Mouse (Mus musculus) heart, embryonic 15.5 days (tissue): ENCODE results near the gene Tmem45b. TPM values are rescaled to one million over a fixed set of nuclear protein-coding genes. Genes with fewer than 3 reads are reported as not detected.
"Not testable (repeated sequence)": the region's sequence is repeated elsewhere in the genome, so short reads cannot be mapped to it uniquely, and the experiment has no call there.

Experiments used
- ATAC-seq: fragments of 200-750 bp; cut with Nextera tagmentation; replicated peaks from 2 replicates; pipeline ENCODE4 v1.8.0; 2017; ENCODE audit warnings: low read depth, moderate TSS enrichment; ENCODE audit not compliant: insufficient number of reproducible peaks, insufficient read depth, low FRiP score
- H3K27ac ChIP-seq: fragments of 300-500 bp; sonication (generic); 2 replicates; pipeline ENCODE4 v1.5.1; 2015; ENCODE audit warnings: mild to moderate bottlenecking, inconsistent platforms
- H3K27me3 ChIP-seq: fragments of 300-500 bp; sonication (generic); 2 replicates; pipeline ENCODE4 v1.6.1; 2015; ENCODE audit warnings: inconsistent platforms
- H3K36me3 ChIP-seq: fragments of 300-500 bp; sonication (generic); 2 replicates; pipeline ENCODE4 v1.6.1; 2015; ENCODE audit warnings: mild to moderate bottlenecking, inconsistent platforms
- H3K4me1 ChIP-seq: fragments of 300-500 bp; sonication (generic); replicated peaks from 2 replicates; pipeline ENCODE4 v1.6.1; 2015; ENCODE audit warnings: inconsistent platforms
- H3K4me2 ChIP-seq: fragments of 300-500 bp; sonication (generic); 2 replicates; pipeline ENCODE4 v1.6.1; 2015; ENCODE audit warnings: inconsistent platforms, mild to moderate bottlenecking, moderate library complexity
- H3K4me3 ChIP-seq: fragments of 300-500 bp; sonication (generic); 2 replicates; pipeline ENCODE4 v1.5.1; 2015; ENCODE audit warnings: mild to moderate bottlenecking, inconsistent platforms
- H3K9ac ChIP-seq: fragments of 300-500 bp; sonication (generic); 2 replicates; pipeline ENCODE4 v1.6.1; 2015; ENCODE audit warnings: mild to moderate bottlenecking, inconsistent platforms
- H3K9me3 ChIP-seq: fragments of 300-500 bp; sonication (generic); replicated peaks from 2 replicates; pipeline ENCODE4 v1.6.1; 2016; ENCODE audit warnings: inconsistent platforms
- WGBS: fragments of 180-500 bp; shearing (Covaris S2); methylation state at CpG from one replicate; pipeline ENCODE4 v1.1.7; 2015; ENCODE audit warnings: mixed read lengths; 5-methylcytosine and 5-hydroxymethylcytosine counted together
- polyA plus RNA-seq: library from polyadenylated mRNA; unstranded; fragments of >200 nt; fragmentation: Nextera tagmentation; extraction: Ambion mirVana; gene quantifications from 2 replicates; pipeline ENCODE4 v1.2.1, GENCODE M21; 2015

The Tmem45b gene
- polyA plus RNA-seq, result not detected in 2 replicates

DNA sequence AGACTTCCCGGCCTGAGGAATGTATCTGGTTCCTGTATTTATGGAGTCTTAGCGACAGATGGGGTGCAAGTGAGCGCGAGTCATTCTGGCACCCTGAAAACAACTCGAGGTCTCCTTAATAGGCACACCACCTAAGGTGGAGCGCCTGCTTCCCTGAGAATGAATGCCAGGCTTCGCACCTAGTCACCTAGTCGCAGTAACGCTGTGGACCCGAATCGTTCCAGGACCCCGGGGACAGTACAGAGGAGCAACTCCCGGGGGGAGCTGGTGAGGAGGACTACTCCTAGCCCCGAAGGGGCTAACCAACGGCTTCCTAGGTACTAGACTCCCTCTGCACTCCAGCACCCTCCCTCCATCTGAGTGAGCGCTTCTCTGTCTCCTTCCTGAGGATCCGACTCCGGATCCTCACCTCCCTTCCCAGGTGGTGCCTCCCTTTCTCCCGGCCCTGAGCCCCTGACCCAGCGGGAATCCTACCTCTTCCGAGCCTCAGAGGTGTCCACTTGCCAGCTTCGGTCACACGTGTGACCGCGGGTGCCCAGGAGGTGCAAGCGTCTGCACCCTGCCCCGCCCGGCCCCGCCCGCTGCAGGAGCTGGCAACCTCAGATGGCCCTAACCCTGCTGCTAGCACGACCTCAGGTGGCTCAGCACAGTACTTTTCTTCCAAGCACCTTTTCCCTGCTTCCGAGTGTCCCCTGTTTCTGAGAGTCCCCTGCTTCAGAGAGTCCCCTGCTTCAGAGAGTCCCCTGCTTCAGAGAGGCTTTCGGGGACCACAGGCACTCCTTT, at the start of gene Tmem45b:
Tmem45b (minus strand) TSS at position 771 of the 783 bp plus-strand sequence.
- 6% methylated on average over 33 of the region's 33 CpGs for WGBS
- Histone ChIP-seq H3K27ac (no peak within 1 kb of the TSS), H3K27me3 (peaks cover 42% of the 10 kb centered on the region), H3K4me1 (peaks cover 12% of the 10 kb centered on the region), H3K36me3 (no peaks in the 10 kb centered on the region), H3K9ac (no peak within 1 kb of the TSS), H3K4me2 (peak within 1 kb of the TSS; percentile 55), H3K9me3 (no peaks in the 10 kb centered on the region), H3K4me3 (peak within 1 kb of the TSS; percentile 21)
- no peak for ATAC-seq

DNA sequence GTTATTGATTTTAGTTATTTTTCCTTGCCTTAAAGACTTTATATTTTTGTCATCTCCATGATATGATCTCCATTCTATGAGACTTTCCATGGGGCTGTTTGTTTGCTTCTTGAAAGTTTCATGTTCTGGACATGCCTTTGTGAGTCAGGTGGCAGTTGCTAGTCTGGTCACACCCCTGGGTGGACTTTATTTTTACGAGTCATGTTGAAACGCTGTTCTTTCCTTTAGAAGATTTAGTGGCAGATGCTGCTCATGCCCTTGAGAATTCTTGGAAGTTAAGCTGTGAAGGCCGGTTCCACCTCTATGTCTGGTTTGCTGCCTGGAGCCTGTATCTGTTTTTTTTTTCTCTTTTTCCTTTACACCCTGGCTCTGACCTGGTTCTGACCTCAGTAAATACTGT, 43.9 kb upstream of the Tmem45b start:
- H3K9me3 ChIP-seq, result no peaks in the 10 kb centered on the region
- no peaks in the 10 kb centered on the region for H3K4me1 ChIP-seq
- WGBS, result 60% methylated on average over 3 of the region's 3 CpGs
- no peak for ATAC-seq
- H3K27me3 ChIP-seq, result no peaks in the 10 kb centered on the region
- no peak overlapping the region for H3K27ac ChIP-seq
- no peak overlapping the region for H3K9ac ChIP-seq
- H3K36me3 ChIP-seq, result no peaks in the 10 kb centered on the region
- H3K4me2 ChIP-seq, result no peak overlapping the region
- H3K4me3 ChIP-seq, result no peak overlapping the region

- not testable (repeated sequence) for H3K9ac ChIP-seq, H3K27me3 ChIP-seq, H3K4me3 ChIP-seq, ATAC-seq, H3K36me3 ChIP-seq, H3K4me1 ChIP-seq, H3K9me3 ChIP-seq, H3K27ac ChIP-seq, H3K4me2 ChIP-seq
- 71% methylated on average over 1 of the region's 1 CpGs for WGBS
Measured at GRCm38 (mm10) chr9:31501221-31501620, 37.0 kb upstream of the Tmem45b start.

GRCm38 (mm10) chr9:31463190-31463589, 1.1 kb downstream of the Tmem45b start:
- peak overlapping the region; percentile 55 for H3K4me2 ChIP-seq
- H3K27ac ChIP-seq, result no peak overlapping the region
- no peaks in the 10 kb centered on the region for H3K36me3 ChIP-seq
- peaks cover 12% of the 10 kb centered on the region for H3K4me1 ChIP-seq
- no peak overlapping the region for H3K9ac ChIP-seq
- peaks cover 42% of the 10 kb centered on the region for H3K27me3 ChIP-seq
- no peaks in the 10 kb centered on the region for H3K9me3 ChIP-seq
- 0 out of 2 replicates have a peak overlapping the region, but pooled peaks have one; percentile 21 for H3K4me3 ChIP-seq
- WGBS, result 47% methylated on average over 9 of the region's 9 CpGs
- no peak for ATAC-seq

DNA sequence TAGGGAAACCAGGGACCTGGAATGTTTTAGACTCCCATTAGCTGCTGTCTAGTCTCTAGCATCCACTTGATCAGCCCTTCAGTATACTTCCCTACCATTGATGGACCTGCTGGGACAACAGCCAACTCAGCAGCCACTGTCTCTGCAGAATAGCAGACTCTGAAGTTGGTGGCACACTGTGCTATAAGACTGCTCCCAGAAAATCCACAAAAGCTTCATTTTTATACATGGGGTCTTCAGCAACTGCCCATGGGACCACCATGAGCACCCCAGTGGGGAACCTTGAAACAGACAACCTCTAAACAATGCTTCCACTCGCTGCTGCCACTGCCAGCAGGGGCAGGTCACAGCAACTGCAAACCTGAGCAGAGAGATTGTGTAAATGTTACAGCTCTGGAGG, 9.9 kb downstream of the Tmem45b start:
- no peaks in the 10 kb centered on the region for H3K36me3 ChIP-seq
- no peaks in the 10 kb centered on the region for H3K4me1 ChIP-seq
- no peak overlapping the region for H3K27ac ChIP-seq
- no peak overlapping the region for H3K4me3 ChIP-seq
- H3K9me3 ChIP-seq, result no peaks in the 10 kb centered on the region
- no peak overlapping the region for H3K4me2 ChIP-seq
- WGBS, result 47% methylated on average over 1 of the region's 1 CpGs
- no peak overlapping the region for H3K9ac ChIP-seq
- ATAC-seq, result no peak
- no peaks in the 10 kb centered on the region for H3K27me3 ChIP-seq

DNA sequence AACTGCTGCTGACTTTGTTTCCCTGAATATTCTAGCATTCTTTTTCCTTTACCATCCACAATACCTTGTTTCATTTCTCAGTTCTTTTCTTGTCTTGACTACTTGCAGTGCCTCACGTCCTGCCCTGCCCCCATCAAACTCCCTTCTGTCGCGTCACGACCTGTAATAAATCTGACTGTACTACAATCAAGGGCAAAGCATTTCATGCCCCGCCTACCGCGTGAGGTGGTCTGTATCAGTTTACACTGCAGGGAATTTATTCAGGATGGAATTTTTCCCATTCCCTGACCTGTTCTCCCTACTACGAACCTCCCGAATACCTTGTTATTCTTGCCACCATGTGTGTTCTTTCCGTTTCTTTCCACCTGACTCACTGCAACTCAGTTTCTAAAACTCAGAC, 12.1 kb downstream of the Tmem45b start:
- no peak overlapping the region for H3K4me2 ChIP-seq
- no peaks in the 10 kb centered on the region for H3K4me1 ChIP-seq
- H3K27ac ChIP-seq, result no peak overlapping the region
- no peak overlapping the region for H3K4me3 ChIP-seq
- 58% methylated on average over 10 of the region's 10 CpGs for WGBS
- no peaks in the 10 kb centered on the region for H3K9me3 ChIP-seq
- no peaks in the 10 kb centered on the region for H3K27me3 ChIP-seq
- H3K36me3 ChIP-seq, result no peaks in the 10 kb centered on the region
- H3K9ac ChIP-seq, result no peak overlapping the region
- no peak for ATAC-seq

GRCm38 (mm10) chr9:31449145-31449772, 15.0 kb downstream of the Tmem45b start:
- H3K27me3 ChIP-seq, result no peaks in the 10 kb centered on the region
- no peak overlapping the region for H3K9ac ChIP-seq
- H3K4me1 ChIP-seq, result no peaks in the 10 kb centered on the region
- H3K36me3 ChIP-seq, result no peaks in the 10 kb centered on the region
- WGBS, result 79% methylated on average over 7 of the region's 7 CpGs
- no peaks in the 10 kb centered on the region for H3K9me3 ChIP-seq
- no peak overlapping the region for H3K4me2 ChIP-seq
- ATAC-seq, result no peak
- H3K4me3 ChIP-seq, result no peak overlapping the region
- H3K27ac ChIP-seq, result no peak overlapping the region

DNA sequence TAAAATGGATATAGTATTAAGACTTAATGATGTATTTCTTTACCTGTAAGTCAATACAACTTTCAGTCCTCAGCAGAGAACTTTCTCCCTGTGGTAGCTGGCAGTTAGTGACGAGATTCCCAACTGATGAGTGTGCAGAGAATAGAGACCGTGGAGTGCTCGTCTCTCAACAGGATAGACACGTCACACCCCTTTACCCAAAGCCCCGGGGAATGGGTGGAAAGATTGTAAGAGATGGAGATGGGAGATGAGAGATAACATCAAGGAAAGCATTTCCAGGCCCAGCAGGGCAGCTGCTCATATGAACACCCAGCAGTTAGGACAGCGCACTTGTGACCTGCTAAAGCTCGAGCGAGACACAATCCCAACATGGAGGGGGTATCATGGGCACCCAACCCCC, 20.0 kb downstream of the Tmem45b start:
- no peak for ATAC-seq
- H3K4me2 ChIP-seq, result no peak overlapping the region
- no peaks in the 10 kb centered on the region for H3K36me3 ChIP-seq
- 53% methylated on average over 8 of the region's 8 CpGs for WGBS
- no peak overlapping the region for H3K4me3 ChIP-seq
- no peaks in the 10 kb centered on the region for H3K27me3 ChIP-seq
- H3K4me1 ChIP-seq, result no peaks in the 10 kb centered on the region
- no peaks in the 10 kb centered on the region for H3K9me3 ChIP-seq
- no peak overlapping the region for H3K27ac ChIP-seq
- H3K9ac ChIP-seq, result no peak overlapping the region

- Histone ChIP-seq H3K27me3 (no peaks in the 10 kb centered on the region), H3K4me2 (no peak overlapping the region), H3K27ac (no peak overlapping the region), H3K4me1 (no peaks in the 10 kb centered on the region), H3K36me3 (no peaks in the 10 kb centered on the region), H3K9ac (no peak overlapping the region), H3K4me3 (no peak overlapping the region), H3K9me3 (no peaks in the 10 kb centered on the region)
- ATAC-seq, result no peak
- WGBS, result 65% methylated on average over 3 of the region's 3 CpGs
Measured at GRCm38 (mm10) chr9:31441487-31441886, 22.8 kb downstream of the Tmem45b start.

DNA sequence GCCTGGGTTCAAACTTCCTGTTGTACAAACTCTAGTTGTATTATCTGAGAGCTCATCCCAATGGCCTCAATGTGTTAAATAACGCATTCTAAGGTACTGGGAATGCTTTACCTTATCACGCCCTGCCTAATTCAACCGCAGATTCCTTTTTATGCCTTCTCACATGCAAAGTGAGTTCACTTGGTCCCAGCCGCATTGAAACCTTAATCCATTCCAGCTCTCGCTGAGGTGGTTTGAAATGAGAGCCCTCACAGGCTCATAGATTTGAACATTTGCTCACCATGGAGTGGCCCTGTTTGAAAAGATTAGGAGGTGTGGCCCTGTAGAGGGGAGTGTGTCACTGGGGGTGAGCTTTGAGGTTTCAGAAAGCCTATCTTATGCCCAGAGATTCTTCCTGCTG, 23.9 kb downstream of the Tmem45b start:
- ATAC-seq, result no peak
- no peaks in the 10 kb centered on the region for H3K27me3 ChIP-seq
- 84% methylated on average over 5 of the region's 5 CpGs for WGBS
- H3K4me1 ChIP-seq, result no peaks in the 10 kb centered on the region
- no peak overlapping the region for H3K27ac ChIP-seq
- H3K9me3 ChIP-seq, result no peaks in the 10 kb centered on the region
- H3K4me2 ChIP-seq, result no peak overlapping the region
- H3K4me3 ChIP-seq, result no peak overlapping the region
- H3K36me3 ChIP-seq, result no peaks in the 10 kb centered on the region
- no peak overlapping the region for H3K9ac ChIP-seq

DNA sequence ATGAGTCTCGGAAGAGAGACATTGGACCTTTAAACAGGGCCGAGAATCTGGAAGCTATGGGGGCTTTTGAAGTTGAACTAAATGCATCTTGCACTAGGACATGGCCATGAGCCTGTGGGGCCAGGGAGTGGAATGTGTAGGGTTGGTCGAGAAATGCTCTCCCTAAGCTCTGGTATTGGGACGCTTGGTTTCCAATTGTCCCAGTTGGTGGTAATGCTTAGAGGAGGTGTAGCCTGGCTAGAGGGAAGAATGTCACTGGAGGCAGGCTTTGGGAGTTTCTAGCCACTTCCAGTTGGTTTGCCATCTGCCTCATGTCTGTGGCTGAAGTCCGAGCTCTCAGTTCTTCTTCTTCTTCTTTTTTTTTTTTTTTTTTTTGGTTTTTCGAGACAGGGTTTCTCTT, 24.9 kb downstream of the Tmem45b start:
- Histone ChIP-seq H3K9me3 (no peaks in the 10 kb centered on the region), H3K9ac (no peak overlapping the region), H3K27ac (no peak overlapping the region), H3K4me1 (no peaks in the 10 kb centered on the region), H3K4me3 (no peak overlapping the region), H3K36me3 (no peaks in the 10 kb centered on the region), H3K27me3 (no peaks in the 10 kb centered on the region), H3K4me2 (no peak overlapping the region)
- no peak for ATAC-seq
- WGBS, result 85% methylated on average over 6 of the region's 6 CpGs

GRCm38 (mm10) chr9:31438834-31439233, 25.4 kb downstream of the Tmem45b start:
- 52% methylated on average over 5 of the region's 5 CpGs for WGBS
- Histone ChIP-seq H3K27me3 (no peaks in the 10 kb centered on the region), H3K36me3 (no peaks in the 10 kb centered on the region), H3K4me1 (no peaks in the 10 kb centered on the region), H3K4me2 (no peak overlapping the region), H3K27ac (no peak overlapping the region), H3K4me3 (no peak overlapping the region), H3K9ac (no peak overlapping the region), H3K9me3 (no peaks in the 10 kb centered on the region)
- no peak for ATAC-seq
